Mouse (Mus musculus) olfactory bulb, adult 2 months (tissue): Measurements from ENCODE around the gene Ndufa4l2. TPM values are rescaled to one million over a fixed set of nuclear protein-coding genes. Genes with fewer than 3 reads are reported as not detected.
A peak's percentile ranks its signal among the peaks of the same experiment; 100 is the strongest.

ENCODE experiments used
- H3K27ac ChIP-seq: fragments of 200-500 bp; 2 replicates; pipeline ENCODE4 v1.5.1; 2012; ENCODE audit warnings: low read depth, low read length; ENCODE audit not compliant: insufficient read depth
- H3K4me1 ChIP-seq: fragments of 200-500 bp; 2 replicates; pipeline ENCODE4 v1.6.1; 2012; ENCODE audit warnings: low read length; ENCODE audit not compliant: control insufficient read depth, insufficient read depth
- H3K4me3 ChIP-seq: fragments of 200-500 bp; 2 replicates; pipeline ENCODE4 v1.5.1; 2012; ENCODE audit warnings: mild to moderate bottlenecking, low read depth, low read length, moderate library complexity; ENCODE audit not compliant: insufficient read depth
- CTCF ChIP-seq: fragments of 200-500 bp; IDR thresholded peaks from 2 replicates; pipeline ENCODE4 v1.5.1; 2012; ENCODE audit warnings: low read depth, mild to moderate bottlenecking, low read length, moderate library complexity; ENCODE audit not compliant: insufficient read depth
- POLR2A ChIP-seq: fragments of 200-500 bp; IDR thresholded peaks from 2 replicates; pipeline ENCODE4 v1.6.1; 2012; ENCODE audit warnings: mild to moderate bottlenecking, low read depth, low read length, moderate library complexity; ENCODE audit not compliant: insufficient read depth
- WGBS: fragments of 180-500 bp; shearing (Covaris S2); methylation state at CpG from one replicate; pipeline ENCODE4 v1.1.7; 2018; 5-methylcytosine and 5-hydroxymethylcytosine counted together
- polyA plus RNA-seq: library from polyadenylated mRNA; stranded (reverse); fragments of >200 nt; gene quantifications from 2 replicates; pipeline ENCODE4 v1.2.4, GENCODE M21; 2012; ENCODE audit warnings: low replicate concordance; ENCODE audit not compliant: missing spikeins, insufficient read depth, insufficient read length

Ndufa4l2 gene
- polyA plus RNA-seq, 1 experiment: not detected

- H3K4me3 ChIP-seq: peak within 1 kb of the TSS; percentile 51
- WGBS: 2% methylated on average over 65 of the region's 78 CpGs
- peaks cover 32% of the 10 kb centered on the region for H3K4me1 ChIP-seq
- TF ChIP-seq POLR2A (no peak), CTCF (no peak)
- no peak within 1 kb of the TSS for H3K27ac ChIP-seq
These were observed 19.5 kb downstream of the Ndufa4l2 start, which contains the start of gene Nxph4 for GRCm38 (mm10) chr10:127534036-127534928. Gene Nxph4, minus strand, starts transcription at chr10:127534559.

DNA sequence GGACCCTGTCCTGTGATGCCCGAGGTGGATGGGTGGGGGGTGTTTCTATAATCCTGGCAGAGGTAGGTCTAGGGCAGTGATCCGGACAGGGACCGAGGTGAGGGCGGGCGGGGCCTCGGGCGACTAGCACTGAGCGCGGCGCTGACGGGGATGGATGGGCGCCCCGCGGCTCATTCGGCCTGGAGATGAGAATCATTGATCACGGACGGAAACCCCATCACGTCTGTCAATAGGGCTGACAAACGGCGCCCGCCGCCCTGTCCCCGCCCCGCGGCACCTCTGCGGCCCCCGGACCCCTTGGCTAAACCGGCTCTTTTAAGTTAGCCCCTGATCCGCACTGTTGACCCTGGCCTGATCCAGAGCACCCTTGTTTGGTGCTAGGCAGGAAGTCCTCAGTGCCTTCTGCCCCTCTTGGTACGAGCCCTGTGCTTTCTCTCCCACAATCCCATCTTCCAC, 20.2 kb downstream of the Ndufa4l2 start:
- TF ChIP-seq CTCF (no peak), POLR2A (no peak)
- peaks cover 27% of the 10 kb centered on the region for H3K4me1 ChIP-seq
- H3K27ac ChIP-seq: no peak overlapping the region
- peak overlapping the region; percentile 36; the same call in 1 of the 2 replicates for H3K4me3 ChIP-seq
- WGBS: 5% methylated on average over 30 of the region's 30 CpGs

DNA sequence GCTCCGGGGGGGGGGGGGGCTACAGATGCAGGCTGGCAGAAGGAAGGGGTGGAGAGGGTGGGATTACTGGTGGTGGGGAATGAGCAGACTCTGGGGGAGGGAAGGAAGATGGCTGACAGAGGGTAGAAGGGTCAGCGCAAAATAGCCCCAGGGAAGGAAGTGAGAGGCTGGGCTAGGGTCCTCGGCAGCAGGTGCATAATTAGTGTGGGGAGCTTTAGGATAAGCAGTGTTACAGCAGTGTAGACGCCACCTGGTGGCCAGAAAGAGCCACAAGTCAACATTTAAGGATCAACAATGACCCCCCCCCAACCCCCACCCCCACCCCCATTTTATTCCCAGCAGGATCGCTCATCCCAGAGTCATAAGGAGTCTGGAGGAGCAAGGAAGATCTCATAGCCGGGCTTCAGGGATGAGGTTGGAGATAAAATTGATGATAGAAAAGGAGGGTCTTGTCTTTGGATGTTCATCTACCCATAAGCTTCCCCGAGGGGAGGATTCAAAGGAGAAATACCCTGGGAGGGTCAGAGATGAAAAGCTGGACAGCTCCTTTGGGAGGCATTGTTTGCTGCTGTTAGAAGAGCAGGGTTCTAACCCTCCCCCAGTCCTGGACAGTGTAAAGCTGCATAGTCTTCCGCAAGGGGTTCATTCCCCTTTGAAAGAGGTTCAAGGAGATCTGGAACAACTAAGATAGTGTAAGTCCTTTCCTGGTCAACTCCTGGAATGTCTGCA, 22.0 kb downstream of the Ndufa4l2 start:
- Histone ChIP-seq H3K4me3 (no peak overlapping the region), H3K4me1 (peaks cover 27% of the 10 kb centered on the region), H3K27ac (no peak overlapping the region)
- 13% methylated on average over 8 of the region's 8 CpGs for WGBS
- TF ChIP-seq POLR2A: no peak
- TF ChIP-seq CTCF: no peak

DNA sequence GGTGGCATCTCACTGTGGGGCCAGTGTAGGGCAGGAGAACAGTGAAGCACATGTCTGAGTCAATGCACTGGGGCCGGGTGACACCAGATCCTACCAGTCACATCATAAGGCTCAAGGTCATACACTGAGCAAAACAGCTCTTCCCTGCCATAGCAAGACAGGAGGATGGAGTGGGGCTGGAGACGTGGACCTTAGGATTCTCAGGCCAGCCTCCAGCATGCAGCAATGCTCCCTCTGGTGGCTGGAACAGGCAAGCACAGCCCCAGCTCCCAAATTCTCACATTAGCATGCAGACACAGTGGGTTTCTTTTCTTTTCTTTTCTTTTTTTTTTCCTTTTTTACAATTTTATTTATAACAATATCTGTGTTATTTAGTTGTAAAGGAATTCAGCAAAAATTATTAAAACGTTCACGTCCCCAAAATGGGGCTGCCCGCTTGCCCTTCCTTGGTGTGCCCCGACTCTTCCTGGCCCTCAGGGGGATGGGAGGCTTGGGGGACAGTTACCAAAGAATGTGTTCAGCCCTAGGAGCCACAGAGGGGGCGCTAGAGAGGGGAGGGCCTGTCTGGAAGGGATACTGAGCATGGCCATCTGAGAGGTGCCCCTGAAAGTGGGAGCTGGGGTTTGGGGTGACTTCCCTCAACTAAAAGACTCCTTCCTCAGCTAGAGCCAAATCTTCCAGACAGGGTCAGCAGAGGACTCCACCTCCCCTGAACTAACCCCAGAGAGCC, 23.3 kb downstream of the Ndufa4l2 start:
- TF ChIP-seq CTCF (peak; percentile 86), POLR2A (no peak)
- Histone ChIP-seq H3K4me1 (peaks cover 24% of the 10 kb centered on the region), H3K27ac (no peak overlapping the region), H3K4me3 (no peak overlapping the region)
- 25% methylated on average over 7 of the region's 7 CpGs for WGBS

DNA sequence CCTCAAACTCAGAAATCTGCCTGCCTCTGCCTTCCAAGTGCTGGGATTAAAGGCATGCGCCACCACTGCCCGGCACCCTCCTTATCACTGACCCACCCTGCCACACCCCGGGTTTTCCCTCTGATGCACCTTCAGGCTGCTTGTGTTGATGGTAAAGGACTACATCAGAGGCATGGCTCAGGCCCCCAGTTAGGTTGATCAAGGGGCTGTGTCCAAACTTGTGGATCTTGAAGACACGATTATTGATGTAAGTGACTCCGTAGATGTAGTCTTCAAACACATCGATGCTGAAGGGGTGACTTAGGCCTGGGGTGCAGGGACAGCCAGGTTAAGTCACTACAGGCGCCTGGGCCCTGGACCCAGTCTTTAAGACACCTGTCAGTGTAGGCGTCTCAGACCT, 26.7 kb downstream of the Ndufa4l2 start:
- H3K4me1 ChIP-seq: peaks cover 5% of the 10 kb centered on the region; the same call in 1 of the 2 replicates
- no peak overlapping the region for H3K4me3 ChIP-seq
- no peak overlapping the region for H3K27ac ChIP-seq
- no peak for TF ChIP-seq POLR2A
- no peak for TF ChIP-seq CTCF
- WGBS: 98% methylated on average over 8 of the region's 8 CpGs

- Histone ChIP-seq H3K4me3 (no peak overlapping the region), H3K27ac (no peak overlapping the region), H3K4me1 (0 out of 2 replicates have a peak, but pooled peaks cover 4% of the 10 kb centered on the region)
- TF ChIP-seq CTCF (no peak), POLR2A (no peak)
- WGBS: 55% methylated on average over 13 of the region's 13 CpGs
These were observed 27.3 kb downstream of the Ndufa4l2 start for GRCm38 (mm10) chr10:127542084-127542483.

DNA sequence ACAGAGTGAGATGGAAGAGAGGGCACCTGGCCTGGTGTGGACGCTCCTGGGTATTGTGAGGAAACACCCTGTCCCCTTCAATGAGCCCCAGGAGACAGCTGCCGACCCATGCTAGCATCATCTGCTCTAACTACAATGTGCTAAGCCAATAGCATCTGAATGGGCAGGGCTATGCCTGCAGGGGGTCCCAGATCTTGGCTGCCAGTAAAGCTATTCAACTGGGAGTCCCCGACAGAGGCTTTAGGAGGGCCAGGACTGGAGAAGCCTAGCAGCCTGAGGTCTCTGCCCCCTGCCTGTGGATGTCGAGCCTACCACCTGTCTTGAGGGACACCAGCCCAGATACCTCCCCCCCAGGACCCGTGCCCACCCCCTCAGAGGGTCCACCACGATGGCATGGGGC, 28.0 kb downstream of the Ndufa4l2 start:
- no peak overlapping the region for H3K4me3 ChIP-seq
- H3K4me1 ChIP-seq: 0 out of 2 replicates have a peak, but pooled peaks cover 1% of the 10 kb centered on the region
- TF ChIP-seq CTCF (no peak), POLR2A (no peak)
- no peak overlapping the region for H3K27ac ChIP-seq
- 52% methylated on average over 6 of the region's 6 CpGs for WGBS

DNA sequence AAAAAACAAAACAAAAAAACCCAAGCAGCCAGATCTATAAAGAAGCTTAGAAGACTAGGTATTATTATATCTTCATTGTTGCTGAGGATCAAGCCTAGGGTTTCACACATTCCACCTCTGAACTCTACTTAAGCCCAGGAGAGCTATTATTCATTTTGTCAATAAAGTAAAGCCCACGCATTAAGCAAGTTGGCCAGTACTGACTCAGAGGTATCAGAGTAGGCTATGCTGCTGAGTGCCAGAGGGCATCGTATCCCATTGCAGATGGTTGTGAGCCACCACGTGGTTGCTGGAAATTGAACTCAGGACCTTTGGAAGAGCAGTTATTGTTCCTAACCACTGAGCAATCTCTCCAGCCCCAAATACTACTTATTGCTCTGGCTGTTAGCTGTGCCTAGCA, 29.1 kb downstream of the Ndufa4l2 start:
- 66% methylated on average over 3 of the region's 3 CpGs for WGBS
- Histone ChIP-seq H3K27ac (no peak overlapping the region), H3K4me1 (no peaks in the 10 kb centered on the region), H3K4me3 (no peak overlapping the region)
- no peak for TF ChIP-seq POLR2A
- TF ChIP-seq CTCF: no peak
